Mouse (Mus musculus): Measurements from ENCODE around the gene Rtkn. TPM values are rescaled to one million over a fixed set of nuclear protein-coding genes. Genes with fewer than 3 reads are reported as not detected.

The Rtkn gene
- polyA plus RNA-seq, 1 experiment, result 20.1 TPM

DNA sequence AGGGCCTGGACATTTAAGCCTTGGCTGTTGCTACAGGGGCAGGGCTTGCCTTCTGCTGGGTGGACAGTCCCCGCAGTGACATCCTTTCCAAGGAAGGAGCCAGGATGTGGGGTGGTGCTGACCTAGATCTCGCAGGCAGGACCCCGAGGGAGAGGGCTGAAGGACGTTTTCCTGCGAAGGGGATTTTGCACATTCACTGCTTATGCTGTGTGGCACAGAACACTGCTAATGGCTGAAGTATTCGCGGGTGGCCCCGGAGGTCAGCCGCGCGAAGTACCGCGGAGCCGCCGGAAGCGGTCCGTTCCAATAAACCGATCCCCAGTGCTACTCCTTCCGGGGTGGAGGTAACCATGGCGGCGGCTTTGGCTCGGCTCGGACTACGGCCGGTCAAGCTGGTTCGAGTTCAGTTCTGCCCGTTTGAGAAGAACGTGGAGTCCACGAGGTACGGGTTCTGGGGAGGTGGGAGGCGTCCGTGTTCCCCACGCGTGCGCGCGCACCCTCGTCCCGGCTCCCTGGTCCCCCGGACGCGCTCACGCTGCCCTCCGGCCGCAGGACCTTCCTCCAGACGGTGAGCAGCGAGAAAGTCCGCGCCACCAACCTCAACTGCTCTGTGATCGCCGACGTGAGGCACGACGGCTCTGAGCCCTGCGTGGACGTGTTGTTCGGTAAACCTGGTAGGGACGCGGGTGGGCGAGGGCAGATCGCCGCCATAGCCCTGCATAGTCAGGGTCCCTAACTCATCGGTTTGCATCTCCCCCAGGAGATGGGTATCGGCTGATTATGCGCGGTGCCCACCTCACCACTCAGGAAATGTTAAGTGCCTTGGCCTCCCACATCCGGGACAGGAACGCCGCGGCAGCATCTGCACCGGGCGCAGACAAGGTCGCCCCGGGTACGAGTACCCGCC lies 26.2 kb upstream of the Rtkn start, which contains the start of gene Mrpl53:
Gene Mrpl53, plus strand, starts transcription at position 279 of the 907 bp plus-strand sequence.
- TF ChIP-seq GATA1 (IDR thresholded peaks at IDR 0.05; ENCODE audit: low read length), result no peak

DNA sequence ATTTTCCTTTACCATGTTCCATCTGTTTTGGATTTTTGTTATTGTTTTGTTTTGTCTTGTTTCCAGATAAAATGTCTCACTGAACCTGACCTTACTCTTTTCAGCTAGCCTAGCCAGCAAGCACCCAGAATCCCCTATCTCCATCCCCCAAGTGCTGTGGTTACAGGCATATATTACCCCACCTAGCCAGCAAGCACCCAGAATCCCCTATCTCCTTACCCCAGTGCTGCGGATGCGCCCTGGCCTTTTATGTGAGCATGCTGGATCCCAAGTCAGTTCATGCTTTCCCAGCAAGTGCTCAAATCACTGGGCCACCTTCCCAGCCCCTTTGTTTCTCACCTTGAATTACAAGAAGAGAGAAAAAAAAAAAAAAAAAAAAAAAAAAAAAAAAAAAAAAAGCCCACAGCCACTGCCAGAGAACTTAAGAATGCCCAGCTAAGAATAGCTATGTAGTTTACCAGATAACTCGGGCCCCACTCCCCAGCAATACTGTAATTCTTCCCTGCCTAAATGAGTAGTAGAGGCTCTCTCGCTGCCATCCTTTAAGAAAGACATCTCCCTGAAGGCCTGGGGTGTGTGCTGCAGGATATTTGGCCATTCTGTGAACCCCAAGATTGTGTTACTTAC lies 23.6 kb upstream of the Rtkn start:
- no peak for TF ChIP-seq GATA1 (IDR thresholded peaks at IDR 0.05; ENCODE audit: low read length)

DNA sequence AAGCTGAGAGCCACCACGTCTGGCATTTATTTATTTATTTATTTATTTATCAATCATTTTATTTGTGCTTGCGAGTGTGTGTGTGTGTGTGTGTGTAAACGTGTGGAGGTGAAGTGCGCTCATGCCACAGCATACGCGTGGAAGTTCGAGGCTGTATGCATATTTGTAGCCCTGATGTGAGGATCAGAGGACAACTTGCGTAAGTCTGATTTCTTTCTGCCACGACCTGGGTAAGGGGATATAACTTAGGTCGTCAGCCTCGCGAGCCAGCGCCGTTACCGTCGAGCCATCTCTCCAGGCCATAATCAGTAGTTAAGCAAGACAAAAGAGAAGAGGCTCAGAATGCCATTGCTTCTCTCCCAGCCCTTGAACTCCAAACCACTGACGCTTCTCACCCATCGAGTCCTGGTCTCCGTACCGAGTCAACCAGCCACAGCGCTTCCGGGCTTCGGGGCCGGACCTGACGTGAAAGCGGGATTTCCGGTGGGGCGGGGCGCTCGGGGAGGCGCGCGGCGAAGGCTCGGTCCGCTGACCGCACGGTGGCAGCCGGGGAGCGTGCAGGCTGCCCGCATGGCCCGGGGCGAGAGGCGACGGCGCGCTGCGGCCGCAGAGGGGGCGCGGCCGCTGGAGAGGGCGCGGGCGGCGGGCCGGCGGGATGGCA lies 20.1 kb upstream of the Rtkn start, which contains the start of gene Mogs:
Gene Mogs, plus strand, starts transcription at position 486 of the 661 bp plus-strand sequence.
- no peak for TF ChIP-seq GATA1 (IDR thresholded peaks at IDR 0.05; ENCODE audit: low read length)

DNA sequence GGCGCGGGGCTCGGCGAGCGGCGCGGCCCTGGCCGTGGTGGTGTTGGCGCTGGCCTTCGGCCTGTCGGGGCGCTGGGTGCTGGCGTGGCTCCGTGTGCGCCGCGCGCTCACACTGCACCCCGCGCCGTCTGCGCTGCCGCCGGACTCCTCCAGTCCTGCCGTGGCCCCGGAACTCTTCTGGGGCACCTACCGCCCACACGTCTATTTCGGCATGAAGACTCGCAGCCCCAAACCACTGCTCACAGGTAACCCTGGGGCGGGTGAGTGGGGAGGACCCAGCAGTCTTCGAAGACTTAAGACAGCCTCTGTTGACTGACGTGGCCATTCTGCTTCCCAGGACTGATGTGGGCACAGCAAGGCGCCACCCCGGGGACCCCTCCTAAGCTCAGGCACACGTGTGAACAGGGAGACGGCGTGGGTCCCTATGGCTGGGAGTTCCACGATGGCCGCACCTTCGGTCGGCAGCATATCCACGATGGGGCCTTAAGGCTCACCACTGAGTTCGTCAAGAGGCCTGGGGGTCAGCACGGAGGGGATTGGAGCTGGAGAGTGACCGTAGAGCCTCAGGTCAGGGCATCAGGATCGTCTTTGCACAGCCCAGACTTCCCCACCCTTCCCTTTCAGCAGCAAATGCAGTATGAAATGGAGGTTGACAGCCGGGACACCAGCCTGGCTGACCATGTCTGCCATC lies 19.4 kb upstream of the Rtkn start:
- no peak for TF ChIP-seq GATA1 (IDR thresholded peaks at IDR 0.05; ENCODE audit: low read length)

DNA sequence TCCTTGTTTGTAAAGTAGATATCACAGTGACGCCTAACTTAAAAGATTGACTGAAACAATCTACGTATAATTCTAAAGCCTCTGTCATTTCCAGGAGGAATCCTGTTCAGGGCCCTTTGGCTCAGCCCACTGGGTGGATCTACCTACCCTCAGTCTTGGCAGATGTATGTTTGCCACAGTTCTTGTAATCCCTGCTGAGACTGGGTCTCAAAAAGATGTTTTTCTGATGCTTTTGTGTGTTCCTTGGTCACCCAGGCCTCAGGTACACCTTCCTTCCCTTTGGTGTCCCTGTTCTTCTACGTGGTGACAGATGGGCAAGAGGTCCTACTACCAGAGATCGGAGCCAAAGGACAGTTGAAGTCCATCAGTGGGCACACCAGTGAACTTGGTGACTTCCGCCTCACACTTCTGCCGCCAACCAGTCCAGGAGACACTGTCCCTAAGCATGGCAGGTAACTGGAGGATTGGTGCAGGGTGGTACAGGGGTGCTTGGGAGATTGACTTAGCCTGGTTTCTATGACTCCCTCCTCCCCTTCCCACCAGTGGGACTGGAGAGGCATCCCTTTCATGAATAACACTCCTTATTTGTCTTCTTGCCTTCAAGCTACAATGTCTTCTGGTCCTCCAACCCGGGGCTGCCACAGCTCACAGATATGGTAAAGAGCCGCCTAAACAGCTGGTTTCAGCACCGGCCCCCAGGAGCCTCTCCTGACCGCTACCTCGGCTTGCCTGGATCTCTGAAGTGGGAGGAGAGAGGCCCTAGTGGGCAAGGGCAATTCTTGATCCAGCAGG lies 18.7 kb upstream of the Rtkn start:
- no peak for TF ChIP-seq GATA1 (IDR thresholded peaks at IDR 0.05; ENCODE audit: low read length)

DNA sequence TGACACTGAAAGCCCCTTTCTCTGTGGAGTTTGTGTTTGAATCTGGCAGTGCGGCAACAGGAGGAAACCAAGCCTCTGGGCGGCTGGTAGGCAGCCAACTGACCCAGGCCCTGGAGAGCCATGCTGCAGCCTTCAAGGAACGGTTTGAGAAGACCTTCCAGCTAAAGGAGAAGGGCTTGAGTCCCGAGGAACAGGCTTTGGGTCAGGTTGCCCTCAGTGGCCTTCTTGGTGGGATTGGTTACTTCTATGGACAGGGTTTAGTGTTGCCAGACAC lies 18.2 kb upstream of the Rtkn start:
- no peak for TF ChIP-seq GATA1 (IDR thresholded peaks at IDR 0.05; ENCODE audit: low read length)

DNA sequence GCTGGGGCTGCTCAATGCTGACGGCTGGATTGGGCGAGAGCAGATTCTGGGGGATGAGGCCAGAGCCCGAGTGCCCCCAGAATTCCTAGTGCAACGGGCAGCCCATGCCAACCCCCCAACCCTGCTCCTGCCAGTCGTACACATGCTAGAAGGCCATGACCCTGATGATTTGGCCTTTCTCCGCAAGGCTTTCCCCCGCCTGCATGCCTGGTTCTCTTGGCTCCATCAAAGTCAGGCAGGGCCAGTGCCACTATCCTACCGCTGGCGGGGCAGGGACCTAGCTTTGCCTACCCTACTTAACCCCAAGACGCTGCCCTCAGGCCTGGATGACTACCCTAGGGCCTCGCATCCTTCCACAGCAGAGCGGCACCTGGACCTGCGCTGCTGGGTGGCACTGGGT lies 17.6 kb upstream of the Rtkn start:
- TF ChIP-seq GATA1 (IDR thresholded peaks at IDR 0.05; ENCODE audit: low read length), result no peak

DNA sequence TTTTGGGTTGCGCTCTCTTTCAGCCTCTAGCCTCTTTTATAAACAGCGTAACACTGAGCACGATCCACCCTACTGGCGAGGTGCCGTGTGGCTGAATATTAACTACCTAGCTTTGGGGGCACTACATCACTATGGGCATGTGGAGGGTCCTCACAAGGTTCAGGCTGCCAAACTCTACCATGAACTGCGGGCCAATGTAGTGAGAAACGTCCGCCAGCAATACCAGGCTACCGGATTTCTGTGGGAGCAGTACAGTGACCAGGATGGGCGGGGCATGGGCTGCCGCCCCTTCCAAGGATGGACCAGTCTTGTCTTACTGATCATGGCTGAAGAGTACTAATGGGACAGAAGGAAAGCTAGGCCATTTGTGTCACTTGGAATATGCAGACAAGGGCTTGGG lies 16.9 kb upstream of the Rtkn start:
- no peak for TF ChIP-seq GATA1 (IDR thresholded peaks at IDR 0.05; ENCODE audit: low read length)

DNA sequence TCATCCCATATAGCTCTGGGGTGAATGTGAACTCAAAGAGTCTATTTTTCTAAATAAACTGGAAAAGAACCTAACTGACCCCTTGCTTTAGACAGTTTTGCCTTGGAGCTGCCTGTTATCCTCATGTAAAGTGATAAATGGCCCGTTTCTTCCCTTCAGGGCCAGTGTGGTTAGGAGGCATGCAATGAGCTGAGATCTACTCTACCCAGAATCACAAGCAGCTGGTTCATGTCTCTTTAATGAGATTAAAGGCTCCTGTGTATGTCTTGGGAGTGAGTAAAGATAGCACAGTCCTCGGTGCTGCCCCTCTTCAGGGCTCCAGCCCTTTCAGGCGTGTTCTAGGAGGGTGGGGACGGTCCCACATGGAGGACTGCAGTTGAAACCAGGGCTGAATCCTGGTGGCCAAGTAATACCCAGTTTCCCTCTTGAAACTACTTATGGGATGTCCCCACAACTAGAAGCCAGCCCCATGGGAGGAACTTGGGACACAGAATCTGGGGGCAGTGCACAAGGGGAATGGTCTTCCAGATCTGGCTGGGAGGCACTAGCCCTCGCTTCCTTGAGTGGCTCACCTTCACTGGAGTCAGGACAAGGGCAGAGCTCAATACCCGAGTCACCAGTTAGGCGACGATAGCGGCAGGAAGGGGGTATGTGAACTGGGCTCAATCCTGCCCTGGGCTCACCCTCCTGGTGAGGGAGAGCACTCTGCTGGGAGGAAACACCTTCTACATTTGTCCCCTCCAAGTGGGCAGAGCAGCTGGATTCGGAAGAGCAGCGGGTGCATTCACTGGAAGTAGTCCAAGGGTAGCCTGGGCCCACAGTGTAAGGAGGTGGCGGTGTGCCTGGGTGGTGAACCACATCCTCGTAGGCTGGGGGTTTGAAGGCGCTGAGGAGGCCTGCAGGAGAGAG lies 16.2 kb upstream of the Rtkn start:
- TF ChIP-seq GATA1 (IDR thresholded peaks at IDR 0.05; ENCODE audit: low read length), result no peak

DNA sequence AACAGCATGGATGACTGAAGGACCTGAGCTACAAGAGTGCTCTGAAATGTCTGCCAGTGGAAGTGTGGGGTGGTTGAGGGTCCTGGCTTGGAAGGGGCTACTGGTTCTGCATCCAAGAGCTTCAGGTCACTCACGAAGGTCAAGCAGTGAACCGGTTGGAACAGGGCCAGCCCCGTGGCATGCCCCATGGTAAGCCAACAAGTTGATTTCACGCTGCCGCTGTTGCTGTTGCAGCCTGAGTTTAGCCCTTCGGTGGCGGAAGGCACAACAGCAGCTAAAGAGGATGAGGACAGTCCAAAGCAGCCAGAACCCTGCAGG lies 15.6 kb upstream of the Rtkn start:
- TF ChIP-seq GATA1 (IDR thresholded peaks at IDR 0.05; ENCODE audit: low read length), result no peak

DNA sequence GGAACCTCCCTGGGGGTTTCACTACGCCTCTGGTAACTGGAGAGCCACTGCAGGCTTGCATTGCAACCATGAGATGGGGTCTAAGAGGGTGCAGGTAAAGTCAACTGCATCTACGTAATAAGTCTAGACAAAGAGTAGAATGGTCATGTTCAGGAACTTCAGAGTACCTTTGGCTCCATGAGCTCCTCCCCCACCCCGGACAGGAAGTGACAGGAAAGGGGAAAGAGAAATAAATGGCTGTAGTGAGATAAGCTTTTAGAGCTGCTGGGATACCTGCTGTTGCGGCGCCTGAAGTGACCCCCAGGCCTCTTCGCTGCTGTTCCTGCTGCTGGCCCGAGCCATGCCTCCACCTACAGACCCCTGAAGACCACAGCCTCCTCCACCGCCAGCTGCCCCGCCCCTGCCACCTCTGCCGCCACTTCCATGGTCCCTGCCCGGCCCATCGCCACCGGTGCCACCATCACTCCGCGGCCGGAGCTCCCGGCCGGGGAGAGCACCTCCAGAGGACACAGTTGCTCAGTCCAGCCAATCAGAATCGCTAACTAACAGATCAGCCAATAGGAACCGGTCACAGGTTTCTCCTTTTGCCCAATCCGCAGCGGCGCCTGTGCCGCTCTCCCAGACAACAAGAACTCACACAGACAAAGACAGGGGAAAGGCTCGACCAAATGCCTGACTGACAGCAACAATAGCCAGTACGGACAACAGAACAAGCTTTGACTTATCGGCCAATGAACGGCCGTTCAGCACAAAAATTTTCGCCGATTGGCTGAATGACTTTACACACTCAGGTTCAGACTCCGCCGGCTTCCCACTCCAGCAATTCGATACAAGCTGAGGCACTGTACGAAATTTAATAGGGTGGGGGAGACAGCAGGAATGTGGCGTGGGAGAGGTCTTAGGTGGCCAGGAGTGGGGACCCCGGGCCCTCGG lies 14.1 kb upstream of the Rtkn start, which contains the start of gene Wbp1:
Gene Wbp1, minus strand, starts transcription at position 630 of the 933 bp plus-strand sequence.
- no peak for TF ChIP-seq GATA1 (IDR thresholded peaks at IDR 0.05; ENCODE audit: low read length)

DNA sequence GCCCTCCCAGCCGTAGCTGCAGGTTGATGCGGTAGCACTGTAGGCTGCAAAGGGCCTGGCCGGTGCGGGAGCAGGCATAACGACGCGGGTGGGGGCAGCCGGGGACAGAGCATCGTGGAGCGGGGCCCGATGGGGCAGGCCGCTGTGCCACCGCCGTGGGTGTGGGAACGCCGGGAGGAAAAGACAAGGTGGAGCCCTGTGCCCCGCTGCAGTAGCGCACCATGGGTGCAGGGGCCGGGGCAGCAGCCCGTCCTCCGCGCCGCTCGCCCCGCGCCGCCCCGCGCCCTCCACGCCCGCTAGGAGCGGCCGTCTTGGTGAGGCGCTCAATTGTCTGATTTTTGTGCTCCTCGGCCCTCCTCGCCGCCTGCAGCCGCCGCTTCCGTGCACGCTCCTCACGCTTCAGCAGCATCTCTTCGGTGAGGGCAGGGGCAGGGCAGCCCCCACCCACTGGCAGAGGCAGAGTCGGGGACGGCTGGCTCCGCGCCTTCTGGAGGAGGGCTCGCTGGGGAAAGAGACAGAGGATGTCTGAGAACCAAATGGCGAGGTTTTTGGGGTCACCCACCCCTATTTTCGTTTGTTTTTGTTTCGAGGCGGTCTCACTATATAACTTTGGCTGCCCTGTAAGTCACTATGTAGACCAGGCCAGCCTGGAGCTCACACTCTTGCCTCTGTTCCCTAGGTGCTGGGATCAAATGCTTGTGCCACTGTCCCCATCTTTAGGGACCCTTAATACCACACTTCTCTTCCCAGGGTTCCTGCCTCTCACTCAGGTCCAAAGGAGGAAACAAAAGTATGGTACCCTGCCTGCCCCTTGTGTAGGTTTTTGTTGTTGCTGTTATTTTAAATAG lies 13.2 kb upstream of the Rtkn start:
- no peak for TF ChIP-seq GATA1 (IDR thresholded peaks at IDR 0.05; ENCODE audit: low read length)
